Mouse (Mus musculus): ENCODE measurements around the gene Hopx.

Hopx gene

DNA sequence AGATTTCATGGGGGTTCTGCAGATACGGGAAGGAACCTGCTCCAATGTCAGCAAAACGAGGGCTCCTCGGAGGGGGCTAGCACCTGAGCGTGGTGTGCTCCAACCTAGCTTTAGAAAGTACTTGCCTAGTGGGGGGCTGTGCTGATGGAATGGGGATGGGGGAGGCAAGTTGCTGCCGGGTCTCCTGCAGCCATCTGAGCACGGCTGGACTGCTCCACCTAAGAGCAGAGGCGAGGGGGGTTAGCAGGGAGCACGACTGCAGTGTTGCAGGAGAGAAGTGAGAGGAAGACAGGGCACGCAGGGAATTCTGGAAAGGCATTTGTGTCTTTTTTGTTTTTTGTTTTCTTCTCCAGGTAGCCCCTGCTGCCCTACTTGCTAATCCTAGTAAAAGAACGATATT is 54.6 kb downstream of the Hopx start:
- DNase-seq, result no peak

DNA sequence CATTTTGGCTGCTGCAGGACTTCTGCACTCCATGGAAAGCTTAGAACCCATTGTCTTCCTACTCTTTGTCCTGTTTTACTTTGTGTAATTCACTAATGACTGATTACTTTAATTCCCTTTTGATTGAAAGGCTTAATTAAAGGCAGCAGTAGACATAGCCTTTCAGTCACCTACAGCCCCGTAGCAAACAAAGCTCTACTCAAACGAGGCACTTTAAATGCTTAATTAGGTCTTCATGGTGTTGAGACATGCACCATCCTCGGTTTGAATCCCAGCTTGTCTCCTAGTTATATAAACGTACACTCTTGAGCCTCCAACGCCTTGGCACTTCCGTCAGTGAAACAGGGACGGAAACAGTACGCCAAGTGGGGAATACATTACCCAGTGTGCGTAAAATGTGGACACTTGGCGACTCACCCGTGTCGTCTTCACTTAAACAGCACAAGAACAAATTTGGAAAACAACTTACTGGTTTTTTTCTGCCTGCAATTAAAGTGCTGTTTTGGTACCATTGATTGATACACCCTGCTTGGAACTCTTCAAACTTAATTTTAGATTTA is 58.0 kb downstream of the Hopx start:
- DNase-seq, result no peak

DNA sequence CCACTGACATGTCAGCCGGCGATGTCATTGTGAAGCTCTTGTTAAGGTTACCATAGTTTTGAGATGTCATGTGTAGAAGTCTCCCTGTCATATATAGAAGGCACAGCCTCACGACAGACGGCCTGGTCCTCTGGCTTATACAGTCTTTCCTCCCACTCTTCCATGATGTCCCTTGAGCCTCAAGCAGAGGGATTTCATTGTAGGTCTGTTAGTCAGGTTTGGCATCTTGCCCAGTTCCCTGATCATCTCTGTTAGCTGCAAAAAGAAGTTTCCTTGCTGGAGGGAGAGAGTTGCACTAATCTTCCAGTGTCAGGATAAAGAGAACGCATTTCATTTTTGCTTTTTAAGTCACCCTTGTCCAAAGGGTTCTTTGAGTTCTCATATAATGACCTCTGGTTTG is 62.3 kb downstream of the Hopx start:
- no peak for DNase-seq

DNA sequence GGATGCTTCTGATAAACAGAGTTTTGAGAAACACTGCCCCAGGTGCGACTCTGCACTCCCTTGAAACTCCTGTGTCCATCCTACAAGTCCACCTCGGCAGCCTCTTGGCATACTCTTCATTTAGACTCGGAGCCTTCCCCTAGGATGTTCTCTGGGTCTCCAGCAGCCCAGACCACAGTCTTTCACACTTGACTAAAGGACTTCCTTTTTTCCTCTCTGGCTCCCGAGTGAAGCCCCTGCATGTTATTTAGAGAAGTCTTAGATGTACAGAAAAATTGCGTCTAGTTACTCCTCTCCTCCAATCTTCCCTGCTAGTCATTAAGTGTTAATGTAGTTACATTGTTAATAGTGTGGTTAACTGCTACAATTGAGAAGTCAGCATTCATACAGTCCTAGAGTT is 70.6 kb downstream of the Hopx start:
- DNase-seq, result no peak

DNA sequence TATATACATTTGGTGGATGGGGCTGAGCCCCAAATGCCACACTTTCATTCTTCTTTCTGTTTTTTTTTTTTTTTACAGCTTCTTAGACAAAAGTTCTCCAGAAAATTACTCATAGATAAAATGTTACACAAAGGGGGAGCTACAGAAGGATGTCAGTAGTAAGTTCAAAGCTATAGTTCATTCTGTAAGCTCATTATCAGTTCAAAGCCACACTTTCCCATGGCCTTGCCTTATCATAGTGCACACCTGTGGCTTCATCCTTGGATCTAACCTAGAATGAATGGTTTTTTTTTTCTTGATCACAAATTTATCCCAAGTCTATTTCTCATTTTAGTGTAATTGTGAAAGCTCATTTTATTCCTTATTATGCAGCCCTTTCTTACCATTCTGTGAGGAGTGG is 75.5 kb downstream of the Hopx start:
- DNase-seq, result no peak

DNA sequence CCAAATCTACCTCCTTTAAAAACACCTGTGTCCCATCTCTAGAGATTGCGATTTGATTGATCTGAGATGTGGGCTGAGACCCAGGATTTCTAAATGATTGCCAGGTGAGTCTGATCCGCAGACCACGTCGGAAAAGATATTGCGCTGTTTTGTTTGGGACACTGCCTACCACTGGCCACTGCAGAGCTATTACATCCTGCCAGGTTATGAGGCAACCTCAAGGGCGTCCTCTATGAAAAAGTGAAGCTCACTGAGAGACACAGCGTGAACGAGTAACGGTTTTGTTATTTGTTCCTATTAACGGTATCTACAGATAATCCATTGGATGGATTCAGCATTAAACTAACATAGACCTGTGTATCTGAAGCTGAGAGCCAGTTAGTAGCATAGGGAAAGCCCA is 76.5 kb downstream of the Hopx start:
- DNase-seq, result no peak
